Comparison of ENCODE assay signal across 8 mouse cellular contexts in the genomic region with DNA sequence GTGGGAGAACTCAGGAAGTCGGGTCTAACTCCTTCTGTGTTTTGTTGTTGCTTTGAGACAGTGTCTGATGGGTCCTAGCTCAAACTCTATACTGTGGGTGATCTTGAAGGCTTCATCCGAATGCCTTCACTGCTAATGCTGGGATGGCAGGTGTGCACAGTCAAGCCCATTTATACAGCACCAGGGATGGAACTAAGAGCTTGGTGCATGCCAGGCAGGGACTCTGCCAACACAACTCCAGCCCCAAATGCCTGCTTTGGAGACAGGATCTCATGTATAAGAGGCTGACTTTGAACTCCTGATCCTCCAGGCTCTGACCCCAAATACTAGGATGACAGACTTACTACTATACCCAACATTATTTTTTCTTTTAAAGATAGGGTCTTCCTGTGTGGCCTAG. TPM values are rescaled to one million over a fixed set of nuclear protein-coding genes. Genes with fewer than 3 reads are reported as not detected.
A peak's percentile ranks its signal among the peaks of the same experiment; 100 is the strongest.
DNase-seq lines count a peak whose midpoint lies in the region; ATAC-seq and TF ChIP-seq lines count a peak whose summit lies in the region.

No protein-coding gene starts in this region.

- no peak for ATAC-seq in forebrain, embryonic 13.5 days
- no peak for ATAC-seq in liver, embryonic 12.5 days
- no peak for ATAC-seq in monocyte, adult 5-6 weeks (replicated peaks; ENCODE audit: insufficient number of reproducible peaks, low FRiP score, low TSS enrichment, poor library complexity, severe bottlenecking)

- peaks cover 43% of the 10 kb centered on the region for H3K79me2 ChIP-seq in C2C12 (ENCODE audit: control insufficient read depth, insufficient read depth)

- peaks cover 32% of the 10 kb centered on the region for H3K79me3 ChIP-seq in C2C12 (ENCODE audit: low read depth)

- H3K27ac ChIP-seq in forebrain, embryonic 13.5 days, result peak overlapping the region; percentile 83
- peak overlapping the region; percentile 91 for H3K27ac ChIP-seq in liver, embryonic 12.5 days

- peak overlapping the region; percentile 71 for H3ac ChIP-seq in C2C12 (ENCODE audit: control insufficient read depth, insufficient read length, low read depth)

- peak; percentile 89 for DNase-seq in heart, adult 11 months
- DNase-seq in heart, postnatal 10 days, result no peak
- DNase-seq in yolk sac, embryonic 10.5 days (ENCODE audit: low spot score), result no peak
- DNase-seq in left cerebral cortex, adult 11 months (ENCODE audit: low spot score), result no peak

- H3K4me1 ChIP-seq in forebrain, embryonic 13.5 days, result peaks cover 27% of the 10 kb centered on the region
- peaks cover 53% of the 10 kb centered on the region for H3K4me1 ChIP-seq in liver, embryonic 12.5 days

- H3K4me2 ChIP-seq in forebrain, embryonic 13.5 days, result peak overlapping the region; percentile 82
- H3K4me2 ChIP-seq in liver, embryonic 12.5 days, result peak overlapping the region; percentile 87

- H3K36me3 ChIP-seq in C2C12 (ENCODE audit: control insufficient read depth, insufficient read depth), result peaks cover 38% of the 10 kb centered on the region
- H3K36me3 ChIP-seq in forebrain, embryonic 13.5 days (ENCODE audit: poor library complexity, severe bottlenecking), result peaks cover 23% of the 10 kb centered on the region
- peaks cover 38% of the 10 kb centered on the region for H3K36me3 ChIP-seq in liver, embryonic 12.5 days

- H3K9me3 ChIP-seq in forebrain, embryonic 13.5 days (replicated peaks), result no peaks in the 10 kb centered on the region
- no peaks in the 10 kb centered on the region for H3K9me3 ChIP-seq in liver, embryonic 12.5 days (replicated peaks)

- H3K9ac ChIP-seq in forebrain, embryonic 13.5 days, result peak overlapping the region; percentile 85
- H3K9ac ChIP-seq in liver, embryonic 12.5 days, result peak overlapping the region; percentile 92

- peak overlapping the region; percentile 63 for H3K4me3 ChIP-seq in C2C12 (ENCODE audit: insufficient read depth, poor library complexity, severe bottlenecking)
- H3K4me3 ChIP-seq in forebrain, embryonic 13.5 days, result peak overlapping the region; percentile 72
- H3K4me3 ChIP-seq in liver, embryonic 12.5 days, result peak overlapping the region; percentile 93

- intact Hi-C loops in heart, postnatal 10 days (cut with DNase I), result no loop called here

- H3K27me3 ChIP-seq in C2C12 (ENCODE audit: control insufficient read depth, insufficient read depth, insufficient read length), result no peaks in the 10 kb centered on the region
- H3K27me3 ChIP-seq in forebrain, embryonic 13.5 days, result no peaks in the 10 kb centered on the region
- H3K27me3 ChIP-seq in liver, embryonic 12.5 days (replicated peaks), result no peaks in the 10 kb centered on the region

- 30% methylated on average over 2 of the region's 2 CpGs for WGBS in forebrain, embryonic 13.5 days
- WGBS in liver, embryonic 12.5 days (ENCODE audit: insufficient replicate concordance), result 27% methylated on average over 2 of the region's 2 CpGs

- TF ChIP-seq CTCF in C2C12 (IDR thresholded peaks at IDR 0.05; ENCODE audit: control insufficient read depth, insufficient read depth, insufficient read length), result no peak

TF ChIP-seq in C2C12, 6 proteins besides CTCF, POLR2A, EP300 and RAD21:
- no peak for TF ChIP-seq MAX (IDR thresholded peaks at IDR 0.05)
- no peak for TF ChIP-seq MYOD1 (IDR thresholded peaks at IDR 0.05; ENCODE audit: control insufficient read depth, insufficient read length, low read depth)
- TF ChIP-seq USF1 (IDR thresholded peaks at IDR 0.05; ENCODE audit: low read depth), result no peak
- TF ChIP-seq MYOG (IDR thresholded peaks at IDR 0.05; ENCODE audit: control insufficient read depth, extremely low read depth, insufficient read length), result no peak
- TF ChIP-seq CEBPB (IDR thresholded peaks at IDR 0.05; ENCODE audit: low read depth), result no peak
- no peak for TF ChIP-seq FOSL1 (IDR thresholded peaks at IDR 0.05; ENCODE audit: insufficient read depth, low read length, poor library complexity, severe bottlenecking)
TF ChIP-seq in C2C12: peak in this region for 0.

RNA-seq across cellular contexts. Expression of gene Ndufs7, which starts 1.1 kb away (rescaled TPM):
- 100 to 1,000 TPM; 609 to 639 TPM for total RNA-seq in heart, postnatal 10 days (2021)
- polyA plus RNA-seq in C2C12 (2012; fragmentation: generic; extraction: Trizol), result 288 TPM
- polyA plus RNA-seq in forebrain, embryonic 13.5 days (2015; fragmentation: Nextera tagmentation; extraction: Ambion mirVana), result 267 and 274 TPM in 2 replicates
- polyA plus RNA-seq in liver, embryonic 12.5 days (2016; fragmentation: Nextera tagmentation; extraction: Ambion mirVana), result 296 and 312 TPM in 2 replicates
- 60.9 to 74.8 TPM (median 61.4 TPM) in 3 replicates for total RNA-seq in monocyte, adult 5-6 weeks (2017)

RNA-seq across cellular contexts. Expression of gene Gamt, which starts 10.8 kb away (rescaled TPM):
- 10 to 100 TPM; 19.3 to 21.3 TPM for total RNA-seq in heart, postnatal 10 days (2021)
- polyA plus RNA-seq in C2C12 (2012; fragmentation: generic; extraction: Trizol), result 48.3 TPM
- 18.2 and 18.3 TPM in 2 replicates for polyA plus RNA-seq in forebrain, embryonic 13.5 days (2015; fragmentation: Nextera tagmentation; extraction: Ambion mirVana)
- 43.0 and 50.0 TPM in 2 replicates for polyA plus RNA-seq in liver, embryonic 12.5 days (2016; fragmentation: Nextera tagmentation; extraction: Ambion mirVana)
- 3.8 to 4.7 TPM in 2 of 3 replicates, not detected in the other for total RNA-seq in monocyte, adult 5-6 weeks (2017)

RNA-seq across cellular contexts. Expression of gene Dazap1, which starts 11.2 kb away (rescaled TPM):
- total RNA-seq in heart, postnatal 10 days (2021), result 10 to 100 TPM; 86.4 to 95.4 TPM
- polyA plus RNA-seq in C2C12 (2012; fragmentation: generic; extraction: Trizol), result 159 TPM
- polyA plus RNA-seq in forebrain, embryonic 13.5 days (2015; fragmentation: Nextera tagmentation; extraction: Ambion mirVana), result 61.7 and 64.9 TPM in 2 replicates
- 44.3 and 45.9 TPM in 2 replicates for polyA plus RNA-seq in liver, embryonic 12.5 days (2016; fragmentation: Nextera tagmentation; extraction: Ambion mirVana)
- total RNA-seq in monocyte, adult 5-6 weeks (2017), result 85.1 to 132 TPM (median 92.5 TPM) in 3 replicates

RNA-seq across cellular contexts. Expression of gene Mum1, which starts 23.8 kb away (rescaled TPM):
- total RNA-seq in heart, postnatal 10 days (2021), result 10 to 100 TPM; 20.3 to 23.1 TPM
- polyA plus RNA-seq in C2C12 (2012; fragmentation: generic; extraction: Trizol), result 57.7 TPM
- polyA plus RNA-seq in forebrain, embryonic 13.5 days (2015; fragmentation: Nextera tagmentation; extraction: Ambion mirVana), result 62.1 and 64.7 TPM in 2 replicates
- polyA plus RNA-seq in liver, embryonic 12.5 days (2016; fragmentation: Nextera tagmentation; extraction: Ambion mirVana), result 33.5 and 35.1 TPM in 2 replicates
- total RNA-seq in monocyte, adult 5-6 weeks (2017), result 43.7 to 46.7 TPM (median 46.2 TPM) in 3 replicates

RNA-seq across cellular contexts. Expression of gene Rps15, which starts 42.2 kb away (rescaled TPM):
- total RNA-seq in heart, postnatal 10 days (2021), result 100 to 1,000 TPM; 859 to 871 TPM
- polyA plus RNA-seq in C2C12 (2012; fragmentation: generic; extraction: Trizol), result 5,397 TPM
- 805 and 828 TPM in 2 replicates for polyA plus RNA-seq in forebrain, embryonic 13.5 days (2015; fragmentation: Nextera tagmentation; extraction: Ambion mirVana)
- polyA plus RNA-seq in liver, embryonic 12.5 days (2016; fragmentation: Nextera tagmentation; extraction: Ambion mirVana), result 872 and 920 TPM in 2 replicates
- total RNA-seq in monocyte, adult 5-6 weeks (2017), result 1,267 to 1,604 TPM (median 1,393 TPM) in 3 replicates
